Mouse (Mus musculus) small intestine, adult 2 months (tissue): ENCODE results near the gene Nova1. TPM values are rescaled to one million over a fixed set of nuclear protein-coding genes. Genes with fewer than 3 reads are reported as not detected.

Experiments
- H3K27ac ChIP-seq: fragments of 200-500 bp; 2 replicates; pipeline ENCODE4 v1.5.1; 2012; ENCODE audit warnings: low read depth, low read length, control low read depth, inconsistent platforms; ENCODE audit not compliant: insufficient read depth
- H3K27me3 ChIP-seq: fragments of 200-500 bp; 2 replicates; pipeline ENCODE4 v1.6.1; 2012; ENCODE audit warnings: mild to moderate bottlenecking, moderate library complexity, low read length, inconsistent platforms; ENCODE audit not compliant: control insufficient read depth, insufficient read depth
- H3K36me3 ChIP-seq: fragments of 200-500 bp; 2 replicates; pipeline ENCODE4 v1.6.1; 2012; ENCODE audit warnings: mild to moderate bottlenecking, low read length, control low read depth, inconsistent platforms; ENCODE audit not compliant: control insufficient read depth, insufficient read depth
- H3K4me1 ChIP-seq: fragments of 200-500 bp; 2 replicates; pipeline ENCODE4 v1.6.1; 2012; ENCODE audit warnings: low read length, inconsistent platforms, mixed read lengths; ENCODE audit not compliant: control insufficient read depth, insufficient read depth, insufficient read length
- H3K4me3 ChIP-seq: fragments of 200-500 bp; 2 replicates; pipeline ENCODE4 v1.5.1; 2012; ENCODE audit warnings: low read depth, mild to moderate bottlenecking, control low read depth, inconsistent platforms, low read length, moderate library complexity
- CTCF ChIP-seq: fragments of 200-500 bp; IDR thresholded peaks from 2 replicates; pipeline ENCODE4 v1.5.1; 2012; ENCODE audit warnings: low read depth, mild to moderate bottlenecking, control low read depth, inconsistent platforms, low read length, moderate library complexity, mixed read lengths; ENCODE audit not compliant: insufficient replicate concordance, insufficient read length; ENCODE audit errors: extremely low read depth
- POLR2A ChIP-seq: fragments of 200-500 bp; IDR thresholded peaks from 2 replicates; pipeline ENCODE4 v1.6.1; 2012; ENCODE audit warnings: low read depth, mild to moderate bottlenecking, control low read depth, inconsistent platforms, low read length, moderate library complexity
- WGBS: fragments of 180-500 bp; shearing (Covaris S2); methylation state at CpG from one replicate; pipeline ENCODE4 v1.1.7; 2018; 5-methylcytosine and 5-hydroxymethylcytosine counted together
- polyA plus RNA-seq: library from polyadenylated mRNA; depleted of rRNA; stranded (reverse); fragments of >200 nt; gene quantifications from 2 replicates; pipeline ENCODE4 v1.2.3, GENCODE M21; 2012

The Nova1 gene
- polyA plus RNA-seq, 1 experiment, result 0.16 TPM

- Histone ChIP-seq H3K4me1 (no peaks in the 10 kb centered on the region), H3K27me3 (no peaks in the 10 kb centered on the region), H3K36me3 (no peaks in the 10 kb centered on the region), H3K4me3 (no peak overlapping the region), H3K27ac (no peak overlapping the region)
- no peak for TF ChIP-seq CTCF
- TF ChIP-seq POLR2A, result no peak
Measured at GRCm38 (mm10) chr12:46733261-46733660, 85.5 kb downstream of the Nova1 start.

DNA sequence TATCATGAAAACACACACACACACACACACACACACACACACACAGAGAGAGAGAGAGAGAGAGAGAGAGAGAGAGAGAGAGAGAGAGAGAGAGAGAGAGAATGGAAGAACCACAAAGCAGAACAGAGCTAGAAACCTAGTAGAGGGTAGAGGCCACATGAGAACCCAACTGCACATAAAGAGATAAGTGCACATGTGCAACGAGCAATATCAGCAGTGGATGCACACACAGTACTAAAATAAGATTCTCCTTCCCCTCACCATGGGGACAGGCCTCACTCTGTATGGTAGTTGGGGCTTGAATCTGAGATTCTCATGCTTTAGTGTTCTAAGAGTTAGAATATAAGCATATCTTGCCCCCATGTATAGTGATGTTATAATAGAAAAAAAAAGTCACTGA lies 86.8 kb downstream of the Nova1 start:
- TF ChIP-seq POLR2A (no peak), CTCF (no peak)
- Histone ChIP-seq H3K4me1 (no peaks in the 10 kb centered on the region), H3K27me3 (no peaks in the 10 kb centered on the region), H3K36me3 (no peaks in the 10 kb centered on the region), H3K27ac (no peak overlapping the region), H3K4me3 (no peak overlapping the region)
- 47% methylated on average over 1 of the region's 1 CpGs for WGBS

GRCm38 (mm10) chr12:46721914-46722313 lies 96.8 kb downstream of the Nova1 start:
- Histone ChIP-seq H3K4me1 (no peaks in the 10 kb centered on the region), H3K36me3 (no peaks in the 10 kb centered on the region), H3K27me3 (no peaks in the 10 kb centered on the region), H3K27ac (no peak overlapping the region), H3K4me3 (no peak overlapping the region)
- WGBS, result 72% methylated on average over 8 of the region's 8 CpGs
- TF ChIP-seq CTCF (no peak), POLR2A (no peak)

DNA sequence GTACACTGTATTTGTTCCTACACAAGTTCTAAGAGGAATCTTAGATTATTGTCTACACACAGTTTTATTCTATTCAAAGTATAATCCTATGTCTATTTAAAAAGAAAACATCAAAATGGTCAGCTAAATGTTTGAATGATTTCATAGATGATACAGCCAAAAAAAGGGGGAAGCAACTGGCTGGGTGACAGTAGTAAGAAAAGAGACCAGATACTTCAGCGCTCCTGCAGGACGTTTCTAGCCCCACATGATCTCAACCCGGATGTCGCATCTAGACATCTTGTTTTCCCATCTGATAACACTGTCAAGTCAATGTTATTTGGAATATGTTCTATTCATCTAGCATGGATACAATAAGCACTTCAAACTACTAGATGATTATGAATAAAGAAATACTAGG lies 99.7 kb downstream of the Nova1 start:
- Histone ChIP-seq H3K4me3 (no peak overlapping the region), H3K27ac (no peak overlapping the region), H3K27me3 (no peaks in the 10 kb centered on the region), H3K4me1 (no peaks in the 10 kb centered on the region), H3K36me3 (no peaks in the 10 kb centered on the region)
- no peak for TF ChIP-seq CTCF
- WGBS, result 90% methylated on average over 4 of the region's 4 CpGs

- H3K4me3 ChIP-seq, result no peak overlapping the region
- no peaks in the 10 kb centered on the region for H3K36me3 ChIP-seq
- H3K4me1 ChIP-seq, result no peaks in the 10 kb centered on the region
- 54% methylated on average over 2 of the region's 2 CpGs for WGBS
- H3K27ac ChIP-seq, result no peak overlapping the region
- TF ChIP-seq CTCF, result no peak
- TF ChIP-seq POLR2A, result no peak
- H3K27me3 ChIP-seq, result no peaks in the 10 kb centered on the region
Measured at GRCm38 (mm10) chr12:46710094-46710493, 108.6 kb downstream of the Nova1 start.

- Histone ChIP-seq H3K27me3 (no peaks in the 10 kb centered on the region), H3K27ac (no peak overlapping the region), H3K4me1 (no peaks in the 10 kb centered on the region), H3K4me3 (no peak overlapping the region), H3K36me3 (no peaks in the 10 kb centered on the region)
- TF ChIP-seq POLR2A, result no peak
- TF ChIP-seq CTCF, result no peak
- WGBS, result 86% methylated on average over 7 of the region's 7 CpGs
Measured at GRCm38 (mm10) chr12:46709475-46709874, 109.3 kb downstream of the Nova1 start.

- Histone ChIP-seq H3K36me3 (no peaks in the 10 kb centered on the region), H3K27me3 (no peaks in the 10 kb centered on the region), H3K27ac (no peak overlapping the region), H3K4me3 (no peak overlapping the region), H3K4me1 (no peaks in the 10 kb centered on the region)
- 79% methylated on average over 8 of the region's 8 CpGs for WGBS
- TF ChIP-seq CTCF, result no peak
- TF ChIP-seq POLR2A, result no peak
Measured at GRCm38 (mm10) chr12:46700202-46700601, 118.5 kb downstream of the Nova1 start.

- no peak for TF ChIP-seq CTCF
- no peak for TF ChIP-seq POLR2A
- Histone ChIP-seq H3K4me3 (no peak overlapping the region), H3K4me1 (no peaks in the 10 kb centered on the region), H3K27me3 (no peaks in the 10 kb centered on the region), H3K36me3 (no peaks in the 10 kb centered on the region), H3K27ac (no peak overlapping the region)
- 61% methylated on average over 2 of the region's 2 CpGs for whole genome bisulfite sequencing
Measured at GRCm38 (mm10) chr12:46676341-46676740, 142.4 kb downstream of the Nova1 start.

DNA sequence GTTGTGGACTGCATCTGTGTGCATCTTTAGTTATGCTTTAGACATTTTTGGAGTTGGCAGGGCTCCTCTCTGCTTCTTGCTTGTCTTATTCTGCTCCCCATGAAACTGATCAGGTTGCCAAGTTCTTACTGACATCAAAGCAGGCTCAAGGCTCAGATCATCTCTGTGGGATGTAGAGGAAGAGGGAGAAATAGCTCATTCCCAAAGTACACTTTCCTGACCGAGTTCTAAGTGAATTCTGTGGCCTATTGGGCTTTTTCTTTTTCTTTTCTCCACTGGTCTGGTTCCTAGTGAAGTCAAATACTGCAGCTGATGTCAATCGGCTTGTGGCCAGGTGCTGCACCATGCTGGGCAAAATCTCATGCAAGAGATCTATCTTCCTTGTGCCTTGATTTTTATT lies 152.0 kb downstream of the Nova1 start:
- WGBS, result 50% methylated on average over 2 of the region's 2 CpGs
- H3K27ac ChIP-seq, result no peak overlapping the region
- H3K4me3 ChIP-seq, result no peak overlapping the region
- no peaks in the 10 kb centered on the region for H3K27me3 ChIP-seq
- H3K36me3 ChIP-seq, result no peaks in the 10 kb centered on the region
- no peaks in the 10 kb centered on the region for H3K4me1 ChIP-seq
- no peak for TF ChIP-seq POLR2A
- no peak for TF ChIP-seq CTCF
